Mouse (Mus musculus): Measurements from ENCODE around the gene Vdac2. TPM values are rescaled to one million over a fixed set of nuclear protein-coding genes. Genes with fewer than 3 reads are reported as not detected.

Gene Vdac2
- total and polyA plus RNA-seq, 3 experiments, result 268 to 475 (median 461) TPM

GRCm38 (mm10) chr14:21891581-21892340, 66.7 kb downstream of the Vdac2 start:
- dilution Hi-C loops (cut with MboI; ENCODE audit: extremely low pct_ligation_motif_present, extremely low pct_unique_long_range_greater_than_20kb, low sequenced_read_pairs) (no loop called here), in situ Hi-C loops (cut with MboI; ENCODE audit: low pct_ligation_motif_present, low pct_unique_long_range_greater_than_20kb, low sequenced_read_pairs) (no loop called here)

DNA sequence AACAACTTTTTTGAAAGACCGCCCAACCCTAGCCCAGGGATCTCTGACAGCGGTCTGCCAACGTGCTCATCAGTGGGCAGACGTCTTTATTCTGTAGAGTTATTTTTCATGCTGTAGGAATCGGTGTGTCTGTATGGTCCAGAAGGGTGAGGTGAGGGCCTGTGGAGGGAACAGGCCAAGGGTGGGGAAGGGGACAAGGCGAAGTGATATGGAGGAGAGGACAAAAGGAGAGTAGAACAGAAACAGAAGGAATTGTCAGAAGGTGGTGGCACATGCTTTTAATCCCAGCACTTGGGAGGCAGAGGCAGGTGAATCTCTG, 67.3 kb downstream of the Vdac2 start:
- Histone ChIP-seq H3K9ac (ENCODE audit: insufficient read depth, low read depth) (no peak overlapping the region), H3K27me3 (replicated peaks) (no peaks in the 10 kb centered on the region), H3K4me3 (replicated peaks in 1 of 3; ENCODE audit: low read depth in 2 of 3, low read length in 2 of 3, poor library complexity in 1 of 3) (no peak overlapping the region), H3K27ac (ENCODE audit: insufficient read depth, low read depth) (no peak overlapping the region), H3K4me2 (ENCODE audit: insufficient read depth, low read depth, poor library complexity, severe bottlenecking) (no peak overlapping the region), H3K4me1 (ENCODE audit: control insufficient read depth in 1 of 2, insufficient read depth in 2 of 2) (no peaks in the 10 kb centered on the region), H3K36me3 (replicated peaks in 1 of 2; ENCODE audit: control insufficient read depth in 1 of 2, insufficient read depth in 1 of 2, low read length in 1 of 2) (no peaks in the 10 kb centered on the region), H3K79me2 (replicated peaks; ENCODE audit: control insufficient read depth, extremely low read depth, insufficient read depth, poor library complexity, severe bottlenecking) (no peaks in the 10 kb centered on the region), H3K9me3 (replicated peaks; ENCODE audit: low read length) (no peaks in the 10 kb centered on the region)
- dilution Hi-C loops (cut with MboI; ENCODE audit: extremely low pct_ligation_motif_present, extremely low pct_unique_long_range_greater_than_20kb, low sequenced_read_pairs) (no loop called here), in situ Hi-C loops (cut with MboI; ENCODE audit: low pct_ligation_motif_present, low pct_unique_long_range_greater_than_20kb, low sequenced_read_pairs) (no loop called here)
- DNase-seq (ENCODE audit: extremely low read depth), result no peak
- TF ChIP-seq SIN3A (IDR thresholded peaks at IDR 0.05; ENCODE audit: low read length) (no peak), ZMIZ1 (IDR thresholded peaks at IDR 0.05; ENCODE audit: low read depth, low read length) (no peak), E2F4 (IDR thresholded peaks at IDR 0.05; ENCODE audit: insufficient replicate concordance, low read depth, low read length) (no peak), RAD21 (IDR thresholded peaks at IDR 0.05; ENCODE audit: low read depth, low read length) (no peak), ETS1 (conservative IDR thresholded peaks at IDR 0.05; ENCODE audit: low read depth, low read length) (no peak), CHD2 (IDR thresholded peaks at IDR 0.05; ENCODE audit: low read length) (no peak), EP300 (IDR thresholded peaks at IDR 0.05; ENCODE audit: low read length) (no peak), NELFE (IDR thresholded peaks at IDR 0.05; ENCODE audit: low read depth, low read length) (no peak), TBP (conservative IDR thresholded peaks at IDR 0.05; ENCODE audit: low read depth, low read length) (no peak)

More at GRCm38 (mm10) chr14:21891581-21892340, 66.7 kb downstream of the Vdac2 start:
- Histone ChIP-seq H3K9me3 (replicated peaks; ENCODE audit: low read length) (no peaks in the 10 kb centered on the region), H3K27ac (ENCODE audit: insufficient read depth, low read depth) (no peak overlapping the region), H3K36me3 (replicated peaks in 1 of 2; ENCODE audit: control insufficient read depth in 1 of 2, insufficient read depth in 1 of 2, low read length in 1 of 2) (no peaks in the 10 kb centered on the region), H3K4me3 (replicated peaks in 1 of 3; ENCODE audit: low read depth in 2 of 3, low read length in 2 of 3, poor library complexity in 1 of 3) (no peak overlapping the region), H3K9ac (ENCODE audit: insufficient read depth, low read depth) (no peak overlapping the region), H3K4me2 (ENCODE audit: insufficient read depth, low read depth, poor library complexity, severe bottlenecking) (no peak overlapping the region), H3K4me1 (ENCODE audit: control insufficient read depth in 1 of 2, insufficient read depth in 2 of 2) (no peaks in the 10 kb centered on the region), H3K27me3 (replicated peaks) (no peaks in the 10 kb centered on the region), H3K79me2 (replicated peaks; ENCODE audit: control insufficient read depth, extremely low read depth, insufficient read depth, poor library complexity, severe bottlenecking) (no peaks in the 10 kb centered on the region)
- TF ChIP-seq SMC3 (IDR thresholded peaks at IDR 0.05; ENCODE audit: low read depth, low read length) (no peak), MAX (IDR thresholded peaks at IDR 0.05; ENCODE audit: low read length) (no peak), SIN3A (IDR thresholded peaks at IDR 0.05; ENCODE audit: low read length) (no peak), JUN (IDR thresholded peaks at IDR 0.05; ENCODE audit: insufficient read depth, low read depth, low read length) (no peak), CTCF (conservative IDR thresholded peaks at IDR 0.05 in 1 of 2, IDR thresholded peaks at IDR 0.05 in 1 of 2; ENCODE audit: low read depth in 2 of 2, low read length in 2 of 2) (no peak), POLR2A (IDR thresholded peaks at IDR 0.05; ENCODE audit: low read depth, low read length) (no peak), MAZ (IDR thresholded peaks at IDR 0.05; ENCODE audit: low read depth, low read length) (no peak), KAT2A (IDR thresholded peaks at IDR 0.05; ENCODE audit: insufficient replicate concordance, low read length) (no peak), CHD2 (IDR thresholded peaks at IDR 0.05; ENCODE audit: low read length) (no peak), JUND (conservative IDR thresholded peaks at IDR 0.05; ENCODE audit: low read depth, low read length) (no peak), MYC (IDR thresholded peaks at IDR 0.05; ENCODE audit: low read depth, low read length) (no peak), BHLHE40 (IDR thresholded peaks at IDR 0.05; ENCODE audit: low read depth, low read length) (no peak), RAD21 (IDR thresholded peaks at IDR 0.05; ENCODE audit: low read depth, low read length) (no peak), MAFK (IDR thresholded peaks at IDR 0.05; ENCODE audit: insufficient replicate concordance, low read length) (no peak), RCOR1 (conservative IDR thresholded peaks at IDR 0.05; ENCODE audit: low read depth, low read length) (no peak), NELFE (IDR thresholded peaks at IDR 0.05; ENCODE audit: low read depth, low read length) (no peak), ZNF384 (IDR thresholded peaks at IDR 0.05; ENCODE audit: low read depth, low read length) (no peak), ZMIZ1 (IDR thresholded peaks at IDR 0.05; ENCODE audit: low read depth, low read length) (no peak), ZC3H11A (IDR thresholded peaks at IDR 0.05; ENCODE audit: low read depth, low read length) (no peak), MEF2A (IDR thresholded peaks at IDR 0.05; ENCODE audit: borderline replicate concordance, low read depth, low read length) (no peak)
- DNase-seq (ENCODE audit: extremely low read depth), result no peak
